Mouse (Mus musculus): ENCODE results near the gene Gm48551.

- TF ChIP-seq POLR2A (IDR thresholded peaks at IDR 0.05; ENCODE audit: extremely low read depth, insufficient read depth, low read length) (no peak), CTCF (IDR thresholded peaks at IDR 0.05; ENCODE audit: extremely low read depth, insufficient read depth, low read length) (no peak)
These were observed 5.1 kb upstream of the Gm48551 start for GRCm38 (mm10) chr10:81379183-81379553.
